Mouse (Mus musculus) cerebellum, adult 11 months (tissue): ENCODE data around the gene Cngb1.

ENCODE experiments used
- DNase-seq: peaks from one replicate; pipeline ENCODE4 v3.0.0; 2022

The Cngb1 gene

GRCm38 (mm10) chr8:95323201-95323600 lies 16.8 kb upstream of the Cngb1 start:
- DNase-seq: no peak

GRCm38 (mm10) chr8:95320224-95321139 lies 14.1 kb upstream of the Cngb1 start:
- peak; percentile 45 for DNase-seq

- no peak for DNase-seq
Observed at GRCm38 (mm10) chr8:95315350-95315749, 9.0 kb upstream of the Cngb1 start.

GRCm38 (mm10) chr8:95314707-95315106 lies 8.3 kb upstream of the Cngb1 start:
- DNase-seq: no peak

GRCm38 (mm10) chr8:95313857-95314256 lies 7.5 kb upstream of the Cngb1 start:
- no peak for DNase-seq

- DNase-seq: no peak
Observed at GRCm38 (mm10) chr8:95312836-95313235, 6.5 kb upstream of the Cngb1 start.

GRCm38 (mm10) chr8:95310342-95310970 lies 4.1 kb upstream of the Cngb1 start, which contains the start of gene Tepp:
Gene Tepp, plus strand, starts transcription at chr8:95310566.
- DNase-seq: no peak

GRCm38 (mm10) chr8:95305526-95305925 lies 859 bp downstream of the Cngb1 start:
- no peak for DNase-seq

- DNase-seq: no peak
Observed at GRCm38 (mm10) chr8:95302410-95302809, 4.0 kb downstream of the Cngb1 start.

GRCm38 (mm10) chr8:95293891-95294290 lies 12.5 kb downstream of the Cngb1 start:
- no peak for DNase-seq

GRCm38 (mm10) chr8:95293172-95293571 lies 13.2 kb downstream of the Cngb1 start:
- peak; percentile 8 for DNase-seq

GRCm38 (mm10) chr8:95289066-95289650 lies 17.2 kb downstream of the Cngb1 start:
- DNase-seq: no peak

GRCm38 (mm10) chr8:95281493-95281892 lies 24.9 kb downstream of the Cngb1 start:
- no peak for DNase-seq

GRCm38 (mm10) chr8:95272871-95273270 lies 33.5 kb downstream of the Cngb1 start:
- no peak for DNase-seq

- DNase-seq: no peak
Observed at GRCm38 (mm10) chr8:95271841-95272240, 34.5 kb downstream of the Cngb1 start.

GRCm38 (mm10) chr8:95270501-95270900 lies 35.9 kb downstream of the Cngb1 start:
- DNase-seq: no peak

GRCm38 (mm10) chr8:95262181-95262580 lies 44.2 kb downstream of the Cngb1 start:
- DNase-seq: no peak

- DNase-seq: no peak
Observed at GRCm38 (mm10) chr8:95255611-95256010, 50.8 kb downstream of the Cngb1 start.

GRCm38 (mm10) chr8:95254564-95255434 lies 51.6 kb downstream of the Cngb1 start:
- DNase-seq: peak; percentile 91

- DNase-seq: no peak
Observed at GRCm38 (mm10) chr8:95252056-95252455, 54.3 kb downstream of the Cngb1 start.

- DNase-seq: no peak
Observed at GRCm38 (mm10) chr8:95249847-95250246, 56.5 kb downstream of the Cngb1 start.

GRCm38 (mm10) chr8:95247277-95247676 lies 59.1 kb downstream of the Cngb1 start:
- no peak for DNase-seq

- no peak for DNase-seq
Observed at GRCm38 (mm10) chr8:95245180-95245579, 61.2 kb downstream of the Cngb1 start.
